Mouse (Mus musculus): ENCODE measurements around the gene Myrfl.

GRCm38 (mm10) chr10:116912850-116913249, 16.1 kb upstream of the Myrfl start:
- TF ChIP-seq CTCF (IDR thresholded peaks at IDR 0.05; ENCODE audit: low read depth, low read length) (no peak), POLR2A (IDR thresholded peaks at IDR 0.05; ENCODE audit: borderline replicate concordance, low read depth, low read length) (no peak)

All from bone marrow macrophage, adult 2 months (primary cell).